Mouse (Mus musculus) kidney, postnatal 10 days (tissue): ENCODE measurements at regions not wholly inside any gene's neighbourhood (a gene's known extent, or its start where the extent isn't known, plus 50 kb on each side); places are given as distances from the start of the nearest gene placed in this dataset.
A peak's percentile ranks its signal among the peaks of the same experiment; 100 is the strongest.

Experiments
- DNase-seq: peaks from one replicate; pipeline ENCODE4 v3.0.0; 2021; ENCODE audit warnings: mixed read lengths

DNA sequence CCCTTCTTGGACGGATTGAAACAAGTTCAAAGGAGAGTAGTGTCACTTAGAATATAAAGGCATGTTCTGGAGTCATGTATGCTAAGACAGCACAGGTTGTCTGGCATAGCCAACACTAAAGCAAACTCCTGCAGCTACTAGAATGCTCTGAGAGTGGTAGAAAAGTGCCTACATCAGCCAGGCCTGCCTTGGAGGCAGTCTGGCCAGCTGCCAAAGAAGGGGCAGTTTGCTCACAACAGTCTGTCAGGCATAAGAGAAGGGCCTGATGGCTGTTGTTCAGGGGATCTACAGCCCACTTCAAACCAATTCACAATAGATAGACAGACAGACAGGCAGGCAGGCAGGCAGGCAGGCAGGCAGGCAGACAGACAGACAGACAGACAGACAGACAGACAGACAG, 136.5 kb upstream of the Dap start:
- DNase-seq: peak; percentile 13

DNA sequence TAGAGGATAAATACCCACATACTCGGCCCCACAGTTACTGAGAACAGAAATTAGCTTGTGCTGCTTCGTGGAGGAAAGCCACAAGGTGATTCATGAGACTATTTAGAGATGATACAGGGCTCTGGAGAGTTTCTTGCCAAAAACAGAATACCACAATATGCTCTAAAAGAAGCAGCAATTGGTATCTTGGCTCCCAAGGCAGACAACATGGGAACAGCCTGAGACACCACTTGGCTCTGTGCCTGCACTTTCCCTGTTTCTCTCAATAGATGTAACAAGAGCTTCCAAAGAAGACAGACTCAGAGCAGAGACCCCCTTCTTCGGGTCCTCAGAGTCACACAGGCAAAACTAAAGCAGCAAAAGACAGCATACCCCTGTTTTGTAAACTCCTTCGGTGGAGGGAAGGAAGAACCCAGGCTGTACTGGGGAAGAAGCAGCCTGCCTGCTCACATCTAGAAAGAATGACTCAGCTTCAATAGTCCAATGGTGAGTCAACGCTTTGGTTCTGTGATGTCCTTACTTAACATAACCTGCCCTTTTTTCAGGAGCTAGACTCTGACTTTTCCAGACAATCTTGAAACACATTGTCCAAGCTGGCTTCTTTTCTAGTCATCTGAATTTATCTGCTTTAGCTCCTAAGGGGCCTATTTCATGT, 132.1 kb upstream of the Dap start:
- no peak for DNase-seq

GRCm38 (mm10) chr15:31096206-31096605, 127.9 kb upstream of the Dap start:
- DNase-seq: no peak

DNA sequence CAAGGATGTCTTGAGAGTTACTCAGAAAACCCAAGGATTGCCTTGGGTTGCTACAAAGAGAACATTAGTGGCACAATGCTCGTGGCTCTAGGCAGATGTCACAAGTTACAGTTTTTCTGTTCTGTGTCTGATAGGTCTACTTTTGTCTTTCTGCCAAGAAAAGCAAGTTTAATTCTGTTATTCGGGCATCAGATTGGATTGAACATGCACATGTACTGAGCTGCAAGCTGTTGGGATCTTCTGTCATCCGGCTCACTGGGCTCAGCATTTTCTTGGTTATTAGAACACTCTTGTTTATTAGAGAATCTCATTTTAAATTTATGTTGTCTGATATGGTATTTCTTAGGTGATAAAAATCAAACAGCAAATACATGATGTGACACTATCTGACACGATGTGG, 126.8 kb upstream of the Dap start:
- no peak for DNase-seq

DNA sequence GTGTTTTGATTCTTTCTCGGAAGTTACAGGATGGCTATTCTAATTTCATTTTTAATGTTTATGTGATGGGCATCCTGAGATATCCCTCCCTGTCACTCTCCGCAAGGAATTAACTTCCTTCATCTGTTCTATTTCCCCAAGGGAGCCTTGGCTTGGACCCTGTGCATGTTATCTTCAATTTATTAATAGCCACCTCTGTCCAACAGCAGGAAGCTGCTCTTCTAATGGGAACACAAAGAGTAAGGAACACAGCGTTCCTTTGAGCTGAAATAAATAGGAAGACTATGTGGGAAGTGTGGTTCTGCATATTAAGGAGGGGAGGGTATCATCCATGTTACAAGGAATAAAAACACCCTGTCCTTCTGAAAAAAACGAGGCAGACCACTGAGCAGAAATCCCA, 119.4 kb upstream of the Dap start:
- DNase-seq: no peak

GRCm38 (mm10) chr15:31106907-31107306, 117.2 kb upstream of the Dap start:
- no peak for DNase-seq

DNA sequence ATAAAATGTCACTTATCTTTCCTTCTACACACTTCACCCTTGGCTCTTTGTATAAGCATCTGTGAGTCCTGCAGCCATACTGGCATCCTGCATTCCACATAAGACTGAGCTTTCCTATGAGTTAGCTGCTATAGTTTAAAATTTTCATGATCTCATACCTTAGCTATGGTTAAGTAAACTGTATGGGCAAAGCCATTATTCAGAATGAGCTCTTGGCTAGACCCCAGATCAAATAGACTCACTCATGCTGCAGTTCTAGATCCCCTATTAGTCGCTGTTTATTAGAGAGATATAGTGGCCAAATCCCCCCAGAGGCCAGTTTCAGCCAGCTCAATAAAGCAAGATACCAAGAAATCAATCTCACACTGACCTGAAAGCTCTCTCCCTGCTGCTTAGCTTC, 110.9 kb upstream of the Dap start:
- DNase-seq: no peak

DNA sequence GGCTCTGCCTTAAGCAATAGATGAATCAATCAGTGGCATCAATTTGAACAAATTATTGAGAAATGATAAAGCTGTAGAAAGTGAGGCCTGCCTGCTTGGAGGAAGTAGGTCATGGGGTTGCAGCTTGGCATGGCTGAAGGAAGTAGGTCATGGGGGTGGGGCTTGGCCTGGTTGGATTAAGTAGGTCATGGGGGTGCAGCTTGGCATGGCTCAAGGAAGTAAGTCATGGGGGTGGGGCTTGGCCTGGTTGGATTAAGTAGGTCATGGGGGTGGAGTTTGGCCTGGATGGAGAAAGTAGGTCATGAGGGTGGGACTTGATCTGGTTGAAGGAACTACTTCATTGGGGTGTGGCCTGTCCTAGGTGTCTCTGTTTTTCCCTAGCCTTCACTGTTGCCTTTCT, 106.8 kb upstream of the Dap start:
- no peak for DNase-seq

- no peak for DNase-seq
Measured at GRCm38 (mm10) chr15:31120147-31120546, 104.0 kb upstream of the Dap start.

DNA sequence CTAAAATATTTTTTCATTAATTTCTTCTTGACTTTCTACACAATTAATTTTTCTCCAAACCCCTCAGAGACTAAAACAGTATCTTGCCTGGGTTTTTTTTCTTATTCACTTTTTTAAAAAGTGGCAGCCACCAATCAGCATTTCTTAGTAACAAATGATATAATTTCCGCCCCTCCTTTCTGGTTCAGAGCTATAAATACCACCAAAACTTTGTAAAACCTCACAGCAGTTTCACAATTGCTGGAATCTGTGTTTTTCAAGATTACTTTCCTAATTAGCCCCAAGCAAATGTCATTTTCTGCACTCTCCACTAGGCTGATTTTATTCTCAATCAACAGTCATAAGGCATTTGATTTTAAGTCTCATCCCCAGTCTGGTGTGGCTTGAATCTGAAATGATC, 98.3 kb upstream of the Dap start:
- DNase-seq: no peak

- DNase-seq: no peak
Measured at GRCm38 (mm10) chr15:31126999-31127398, 97.1 kb upstream of the Dap start.

GRCm38 (mm10) chr15:31134891-31135290, 89.2 kb upstream of the Dap start:
- no peak for DNase-seq

GRCm38 (mm10) chr15:31138637-31139036, 85.5 kb upstream of the Dap start:
- DNase-seq: no peak

DNA sequence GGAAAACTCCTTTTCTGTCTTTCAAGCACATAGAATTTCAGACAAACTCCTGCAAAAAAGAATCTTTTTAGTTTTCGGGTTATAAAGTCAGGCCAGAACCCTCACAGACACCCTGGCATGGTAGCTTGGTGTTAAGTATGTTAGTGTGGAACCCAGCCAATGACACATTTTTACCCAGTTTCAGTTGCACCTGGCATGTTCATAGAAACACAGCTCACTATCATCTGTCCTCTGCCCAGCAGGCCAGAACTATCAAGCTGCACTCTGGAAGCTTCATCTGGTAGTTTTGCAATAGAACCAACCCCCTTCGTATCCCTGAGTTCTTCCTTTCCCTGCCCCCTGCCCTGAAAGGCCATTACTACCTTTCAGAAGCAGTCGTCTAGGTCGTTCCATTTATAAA, 82.4 kb upstream of the Dap start:
- no peak for DNase-seq

DNA sequence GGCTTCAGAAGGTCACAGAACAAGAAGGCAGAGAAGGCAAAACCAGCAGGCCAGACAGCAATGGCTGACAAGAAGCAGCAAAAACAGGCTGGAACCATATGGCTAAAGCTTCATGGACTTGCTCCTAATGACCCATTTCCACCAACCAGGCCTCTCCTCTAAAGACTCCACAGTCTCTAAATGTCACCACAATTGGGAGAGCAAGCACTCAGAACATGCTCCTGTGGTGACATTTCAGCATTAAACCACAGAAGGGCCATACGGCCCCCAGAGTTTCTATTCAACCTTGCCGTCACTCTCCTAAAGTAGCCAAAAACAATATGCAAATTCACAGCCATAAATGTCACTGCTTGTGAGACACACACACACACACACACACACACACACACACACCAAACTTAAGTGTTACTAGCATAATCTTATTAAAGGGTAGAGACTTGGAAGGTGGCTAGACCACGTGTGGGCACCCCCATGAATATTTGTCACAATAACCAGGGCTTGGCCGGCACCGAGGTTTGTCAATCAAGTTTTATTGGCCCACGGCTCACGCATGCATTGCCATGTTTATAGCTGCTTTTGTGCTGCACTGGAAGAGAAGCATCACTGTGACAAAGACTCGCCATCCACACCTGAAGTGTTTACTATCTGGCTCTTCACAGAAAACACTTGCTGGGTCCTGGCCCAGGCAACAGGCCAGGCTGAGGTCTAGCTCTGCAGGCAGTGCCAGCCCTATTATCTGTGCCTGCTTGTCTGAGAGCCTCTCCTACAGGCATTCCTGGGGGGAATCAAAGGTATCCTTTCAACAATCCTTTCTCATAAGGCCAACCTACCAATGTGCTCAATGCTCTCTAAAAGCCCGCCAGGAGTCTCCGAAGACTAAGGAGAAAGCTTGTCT, 75.6 kb upstream of the Dap start:
- no peak for DNase-seq

DNA sequence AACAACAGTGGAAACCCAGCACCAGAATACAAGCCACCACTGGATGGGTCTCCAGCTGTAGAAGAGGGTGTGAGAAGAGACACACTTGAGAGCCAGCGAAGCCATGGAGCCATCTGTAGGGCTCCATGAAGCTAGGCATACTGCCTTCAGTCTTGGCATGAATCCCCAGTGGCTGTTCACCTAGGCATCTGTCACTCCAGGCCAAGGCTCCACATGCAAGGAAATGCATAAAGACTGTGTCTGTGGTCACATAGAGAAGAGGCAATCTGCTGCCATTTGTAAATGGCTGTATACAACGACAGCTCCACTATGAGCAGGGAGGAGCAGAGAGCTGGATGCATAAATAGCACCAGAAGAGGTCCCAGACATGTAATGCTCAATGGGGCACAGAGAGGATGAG, 74.3 kb upstream of the Dap start:
- DNase-seq: no peak

GRCm38 (mm10) chr15:31150546-31151471, 73.3 kb upstream of the Dap start:
- DNase-seq: peak; percentile 76

- peak; percentile 9 for DNase-seq
Measured at GRCm38 (mm10) chr15:31155141-31155540, 69.0 kb upstream of the Dap start.

GRCm38 (mm10) chr15:31166543-31167105, 57.5 kb upstream of the Dap start:
- no peak for DNase-seq

GRCm38 (mm10) chr15:31167506-31167905, 56.6 kb upstream of the Dap start:
- DNase-seq: no peak

GRCm38 (mm10) chr15:31168191-31168590, 55.9 kb upstream of the Dap start:
- DNase-seq: no peak

- DNase-seq: no peak
Measured at GRCm38 (mm10) chr15:31173309-31174115, 50.6 kb upstream of the Dap start.
